Mouse (Mus musculus) gastrocnemius, postnatal 14 days (tissue): Measurements from ENCODE around the gene Polr2e. TPM values are rescaled to one million over a fixed set of nuclear protein-coding genes. Genes with fewer than 3 reads are reported as not detected.

ENCODE experiments used
- DNase-seq: peaks from one replicate; pipeline ENCODE4 v3.0.0; 2021; ENCODE audit warnings: mixed read lengths
- intact Hi-C: fragments of 180-260 bp; cut with DNase I; formaldehyde crosslinking; loops from one replicate; pipeline ENCODE4 v1.15.1; 2025; ENCODE audit warnings: low total_unique reads
- long read RNA-seq, 2 experiments: library from polyadenylated mRNA; stranded (forward); transcript quantifications; one replicate each; pipeline ENCODE4 v2.0.0; 2021
- total RNA-seq, 2 experiments: library from RNA; stranded (reverse); gene quantifications; 2 replicates each; pipeline ENCODE4 v1.2.3; 2021

Polr2e gene
- total RNA-seq = 10 to 100 TPM; 45.3 to 55.6 TPM
- long read RNA-seq, experiment 1, transcript Polr2e-201 (7 exons, 1,148 nt) = major isoform, 72 of 75 reads
- long read RNA-seq, experiment 1, partial matches to known transcripts = 1 of 75 reads
- long read RNA-seq, experiment 1, other reads (novel, unspliced or antisense) = 1 of 75 reads
- long read RNA-seq, experiment 2, transcript Polr2e-201 (7 exons, 1,148 nt) = major isoform, 78 of 80 reads
- long read RNA-seq, experiment 2, partial matches to known transcripts = 1 of 80 reads
- long read RNA-seq, experiment 2, other reads (novel, unspliced or antisense) = 1 of 80 reads

- intact Hi-C loops = loop anchor here (5.0 kb wide), 1 partner anchor 47 kb away; no protein-coding TSS in a partner anchor
- peak; percentile 96 for DNase-seq
Measured at GRCm38 (mm10) chr10:80039559-80039979, at the start of gene Polr2e. Polr2e (minus strand) TSS chr10:80039795.

GRCm38 (mm10) chr10:80089146-80089545, 49.6 kb upstream of the Polr2e start:
- intact Hi-C loops = no loop called here

GRCm38 (mm10) chr10:80087483-80087882, 47.9 kb upstream of the Polr2e start:
- no peak for DNase-seq
- intact Hi-C loops = no loop called here

More at GRCm38 (mm10) chr10:80089146-80089545, 49.6 kb upstream of the Polr2e start:
- no peak for DNase-seq

DNA sequence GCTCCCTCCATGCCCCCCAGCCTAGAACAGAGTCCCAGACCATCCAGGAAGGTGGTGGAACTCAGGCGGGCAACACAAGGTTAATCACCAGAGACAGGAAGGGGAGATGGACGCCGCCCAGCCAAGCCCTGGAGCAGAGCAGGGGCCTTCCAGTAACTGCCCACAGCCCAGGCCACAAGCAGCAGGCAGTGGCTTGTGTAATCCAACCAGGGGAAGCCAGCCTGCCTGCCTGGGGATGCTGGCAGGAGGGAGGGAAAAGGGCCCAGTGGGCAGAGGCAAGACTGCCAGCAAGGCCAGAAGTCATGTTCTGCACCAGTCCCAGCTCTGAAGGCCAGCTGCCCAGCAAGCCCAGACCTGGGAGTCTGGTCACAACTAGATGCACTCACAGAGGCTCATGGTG, 47.3 kb upstream of the Polr2e start:
- peak; percentile 50 for DNase-seq
- intact Hi-C loops = no loop called here

GRCm38 (mm10) chr10:80084817-80085487, 45.4 kb upstream of the Polr2e start:
- intact Hi-C loops = no loop called here
- no peak for DNase-seq

GRCm38 (mm10) chr10:80081075-80081474, 41.5 kb upstream of the Polr2e start:
- DNase-seq = no peak
- intact Hi-C loops = no loop called here

GRCm38 (mm10) chr10:80080396-80081070, 40.9 kb upstream of the Polr2e start:
- no peak for DNase-seq
- intact Hi-C loops = no loop called here

DNA sequence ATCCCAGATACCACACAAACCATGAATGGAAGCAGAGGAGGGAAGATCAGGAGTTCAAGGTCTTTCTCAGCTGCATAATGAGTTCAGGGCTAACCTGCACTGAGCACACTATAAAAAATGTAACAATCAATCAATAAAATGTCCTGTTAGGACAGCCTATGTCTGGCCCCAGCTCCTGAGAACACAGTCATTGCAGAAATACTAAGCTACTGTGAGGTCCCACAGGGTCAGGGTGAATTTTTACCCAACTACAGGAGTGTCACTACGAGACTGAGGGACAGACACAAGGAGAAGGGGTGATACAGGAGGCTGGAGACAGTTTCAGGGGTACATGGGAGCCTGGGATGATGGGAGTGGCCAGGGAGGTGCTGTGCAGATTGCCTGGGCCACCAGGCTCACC, 38.8 kb upstream of the Polr2e start:
- DNase-seq = no peak
- intact Hi-C loops = no loop called here

DNA sequence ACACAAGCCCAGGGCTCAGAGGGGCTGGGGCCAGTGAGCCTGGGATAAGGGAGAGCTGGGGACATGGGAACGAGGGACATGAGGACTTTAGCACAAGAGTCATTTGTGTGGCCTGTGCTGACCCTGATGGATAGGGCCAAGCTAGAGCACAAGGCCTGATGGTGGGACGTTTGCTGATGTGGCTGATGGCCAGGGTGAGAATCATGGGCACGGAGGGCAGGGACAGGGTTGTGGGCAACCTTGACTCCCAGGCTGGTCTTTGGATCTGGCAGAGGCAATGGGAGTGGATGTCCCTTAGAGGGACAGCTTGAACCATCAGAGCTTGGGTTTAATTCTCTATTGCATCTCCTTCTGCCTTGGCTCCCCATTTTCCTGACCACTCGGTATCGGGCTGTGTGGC, 37.7 kb upstream of the Polr2e start:
- no peak for DNase-seq
- intact Hi-C loops = no loop called here

GRCm38 (mm10) chr10:80076386-80076785, 36.8 kb upstream of the Polr2e start:
- no peak for DNase-seq
- intact Hi-C loops = no loop called here

DNA sequence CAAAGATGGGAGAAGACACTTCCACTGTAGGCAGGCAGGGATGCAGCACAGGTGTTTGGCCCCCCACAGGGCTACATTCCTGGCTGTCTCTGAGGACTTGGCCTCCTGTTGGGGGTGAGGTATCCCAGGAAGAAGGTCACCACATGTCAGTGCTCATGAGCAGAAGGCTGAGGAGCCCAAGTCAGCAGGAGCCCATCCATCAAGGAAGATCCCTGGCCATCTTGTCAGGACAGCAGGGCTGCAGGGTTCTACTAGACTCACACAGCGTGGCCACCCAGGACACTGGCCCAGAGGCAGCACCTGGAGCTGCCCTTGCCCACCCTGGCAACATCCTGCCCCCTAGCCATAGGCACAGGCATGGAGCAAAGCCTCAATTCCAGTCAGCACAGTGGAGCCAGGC, 36.3 kb upstream of the Polr2e start:
- DNase-seq = no peak
- intact Hi-C loops = no loop called here

DNA sequence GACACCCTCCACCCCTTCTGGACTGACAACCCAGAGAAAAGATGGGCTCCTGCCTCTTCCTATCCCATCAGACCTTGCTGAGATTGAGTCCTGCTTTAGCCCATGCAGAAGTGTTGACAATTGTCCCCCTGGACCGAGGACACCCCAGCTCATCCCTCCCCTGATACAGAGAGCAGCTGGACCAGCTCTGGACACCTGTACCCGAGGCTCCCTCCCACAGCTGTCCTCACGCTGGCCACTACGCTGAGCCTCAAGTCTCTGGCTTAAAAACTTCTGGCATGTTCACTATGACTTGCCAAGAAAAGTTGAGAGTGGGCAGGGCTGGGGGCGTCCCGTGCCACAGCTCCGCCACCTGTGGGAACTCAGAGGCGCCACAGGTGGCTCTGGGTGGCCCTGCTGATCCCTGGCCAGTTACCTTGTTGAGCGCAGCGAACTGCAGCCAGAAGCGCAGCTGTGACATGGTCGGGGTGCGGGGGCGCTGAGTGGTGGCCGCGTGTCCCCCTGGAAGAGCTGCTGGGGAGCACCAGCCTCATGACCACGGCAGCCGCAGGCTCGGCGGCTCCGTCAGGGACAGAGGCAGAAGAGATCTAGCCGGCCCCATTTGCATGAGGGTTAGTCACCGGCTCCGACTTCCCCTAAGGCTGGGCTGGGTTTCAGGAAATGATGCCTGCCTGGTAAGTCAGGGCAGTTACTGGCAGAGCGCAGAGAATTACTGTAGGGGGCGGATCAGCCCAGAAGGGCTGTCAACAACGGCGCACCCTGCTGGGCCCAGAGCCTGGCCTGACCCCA, 35.4 kb upstream of the Polr2e start:
- intact Hi-C loops = no loop called here
- DNase-seq = peak; percentile 76

DNA sequence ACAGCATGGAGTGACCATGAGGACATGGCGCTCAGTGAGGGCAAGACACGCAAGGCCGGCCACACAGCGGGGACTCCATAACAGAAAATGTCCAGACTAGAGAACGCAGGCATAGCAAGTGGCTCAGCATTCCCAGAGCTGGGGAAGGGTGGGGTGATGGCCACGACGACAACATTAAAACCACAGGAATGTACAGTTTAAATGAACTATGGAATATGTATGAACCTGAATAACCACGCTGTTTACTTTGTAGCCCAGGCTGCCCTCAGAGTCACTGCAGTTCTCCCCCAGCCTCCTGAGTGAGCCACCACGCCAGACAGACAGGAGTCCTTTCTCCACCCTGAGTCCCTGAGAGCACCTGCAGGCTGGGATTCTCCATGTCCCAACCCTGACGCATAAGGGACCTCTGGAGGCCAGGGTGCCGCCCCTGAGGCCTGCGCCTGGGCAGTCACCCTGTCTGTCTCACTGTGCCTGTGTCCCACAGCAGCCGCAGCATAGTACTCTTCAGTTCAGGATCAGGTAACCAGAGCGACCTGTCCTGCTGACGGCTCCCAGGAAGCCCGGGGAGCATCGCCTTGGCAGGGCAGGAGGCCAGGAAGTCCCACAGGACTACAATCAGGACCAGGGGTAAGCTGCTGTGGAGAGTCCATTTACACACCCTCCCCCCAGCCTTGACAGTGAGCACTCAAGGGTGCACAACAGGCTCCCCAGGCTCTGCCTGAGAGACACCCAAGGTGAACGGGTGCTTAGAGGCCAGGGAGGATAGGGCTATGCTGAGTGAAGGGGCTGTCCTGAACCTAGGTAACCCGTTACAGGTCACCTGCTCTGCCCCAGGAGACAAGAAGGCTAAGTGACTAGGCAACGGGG, 33.3 kb upstream of the Polr2e start:
- no peak for DNase-seq
- intact Hi-C loops = no loop called here

DNA sequence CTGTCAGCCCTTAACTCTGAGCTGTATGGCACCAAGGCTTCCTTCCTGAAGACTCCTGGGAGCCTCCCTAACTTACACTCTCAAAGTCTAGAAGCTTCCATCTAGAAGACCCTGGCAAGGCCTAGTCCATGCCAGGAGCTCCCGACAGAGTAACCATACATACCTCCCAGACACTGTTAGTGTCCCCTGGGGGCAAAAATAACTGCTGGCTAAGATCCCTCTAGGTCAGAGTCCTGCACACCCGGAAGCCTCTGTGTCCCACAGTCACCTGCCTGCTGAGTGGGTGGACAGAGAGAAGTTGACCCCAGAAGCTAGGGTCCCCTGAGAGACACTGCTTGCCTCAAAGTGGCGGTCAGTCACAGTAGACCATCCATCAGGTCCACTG, 31.9 kb upstream of the Polr2e start:
- DNase-seq = no peak
- intact Hi-C loops = no loop called here

- DNase-seq = peak; percentile 86
- intact Hi-C loops = no loop called here
Measured at GRCm38 (mm10) chr10:80070837-80071515, 31.4 kb upstream of the Polr2e start.

DNA sequence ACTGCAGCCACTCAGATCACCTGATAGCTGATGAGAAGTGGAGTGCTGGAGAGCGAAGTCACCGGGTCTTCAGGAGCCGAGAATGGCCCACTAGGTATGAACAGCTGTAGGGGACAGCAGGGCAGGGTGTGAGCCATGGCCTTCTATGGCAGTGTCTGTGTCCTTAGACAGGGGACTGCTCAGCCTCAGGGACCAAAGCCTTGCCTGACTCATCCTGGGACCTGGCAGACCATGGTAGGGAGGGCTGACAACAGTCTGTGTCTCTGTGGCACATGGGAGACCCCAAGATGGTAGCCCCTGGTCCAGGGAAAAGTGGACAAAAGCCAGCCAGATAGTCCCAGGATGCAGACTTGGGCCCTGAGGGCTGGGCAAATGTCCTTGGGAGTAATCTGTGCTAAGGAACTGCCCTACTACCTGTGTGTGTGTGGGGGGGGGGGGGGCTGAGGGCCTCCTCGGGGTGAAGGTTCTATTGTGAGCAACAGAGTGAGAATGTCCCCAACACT, 30.4 kb upstream of the Polr2e start:
- DNase-seq = no peak
- intact Hi-C loops = no loop called here

DNA sequence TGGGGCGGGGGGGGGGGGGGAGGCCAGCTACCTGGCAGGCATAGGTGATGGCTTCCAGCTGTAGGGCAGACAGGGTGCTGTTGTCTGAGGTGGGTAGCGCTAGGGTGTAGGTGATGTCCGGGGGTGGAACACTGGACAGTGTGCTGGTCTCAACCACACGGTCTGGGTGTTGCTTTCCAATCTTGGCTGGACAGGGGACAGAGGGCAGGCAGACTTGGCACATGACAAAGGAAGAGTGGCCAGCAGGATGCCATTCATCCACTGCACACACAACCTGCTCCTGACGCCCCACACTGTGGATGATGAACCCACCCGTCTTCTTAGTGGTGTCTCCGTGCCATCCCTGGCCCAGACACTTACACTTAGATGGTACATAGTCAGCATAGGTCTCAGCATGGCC, 29.7 kb upstream of the Polr2e start:
- intact Hi-C loops = no loop called here
- DNase-seq = no peak
